Mouse (Mus musculus): ENCODE results near the gene Tssk1. TPM values are rescaled to one million over a fixed set of nuclear protein-coding genes. Genes with fewer than 3 reads are reported as not detected.

Gene Tssk1
- not detected in 4 replicates for total RNA-seq (2023)

GRCm38 (mm10) chr16:17893923-17894322 is at the start of gene Tssk1:
Gene Tssk1 (plus strand): TSS chr16:17894223.

GRCm38 (mm10) chr16:17891567-17891959 is 2.5 kb upstream of the Tssk1 start, which contains the start of gene Gm20518:
Gene Gm20518 (minus strand): TSS chr16:17891671.

GRCm38 (mm10) chr16:17898462-17898861 is 4.4 kb downstream of the Tssk1 start, which contains the start of the genes Dgcr2 and Tssk2:
Gene Dgcr2 (minus strand): TSS chr16:17898562.
Gene Tssk2 (plus strand): TSS chr16:17898637.

GRCm38 (mm10) chr16:17911052-17911595 is 17.1 kb downstream of the Tssk1 start, which contains the start of gene Ess2:
Gene Ess2 (minus strand): TSS chr16:17911348.

GRCm38 (mm10) chr16:17914307-17915249 is 20.6 kb downstream of the Tssk1 start, which contains the start of gene Gsc2:
Gene Gsc2 (minus strand): TSS chr16:17915059.

GRCm38 (mm10) chr16:17928087-17928580 is 34.1 kb downstream of the Tssk1 start, which contains the start of gene Slc25a1:
Gene Slc25a1 (minus strand): TSS chr16:17928219.

Other genes starting within 250 kb of the Tssk1 start
- gene Ccdc74a, start 247.8 kb upstream of the Tssk1 start, total RNA-seq (2023), result not detected in 4 replicates
- 129 to 145 TPM (median 134 TPM) in 4 replicates for gene Med15, start 161.3 kb upstream of the Tssk1 start, total RNA-seq (2023)
- 10.8 to 21.1 TPM (median 15.3 TPM) in 4 replicates for gene Klhl22, start 134.6 kb upstream of the Tssk1 start, total RNA-seq (2023)
- gene Scarf2, start 96.9 kb upstream of the Tssk1 start, total RNA-seq (2023), result 0.20 TPM in 1 of 4 replicates, not detected in the others
- gene B830017H08Rik, start 61.1 kb upstream of the Tssk1 start, total RNA-seq (2023), result not detected in 4 replicates
- 9.8 to 15.2 TPM (median 12.4 TPM) in 4 replicates for gene Car15, start 55.9 kb upstream of the Tssk1 start, total RNA-seq (2023)
- 2.4 to 4.3 TPM (median 3.3 TPM) in 4 replicates for gene Gm20518, start 2.6 kb upstream of the Tssk1 start, total RNA-seq (2023)
- 56.8 to 69.7 TPM (median 66.1 TPM) in 4 replicates for gene Dgcr2, start 4.3 kb downstream of the Tssk1 start, total RNA-seq (2023)
- not detected in 4 replicates for gene Tssk2, start 4.4 kb downstream of the Tssk1 start, total RNA-seq (2023)
- gene Ess2, start 17.1 kb downstream of the Tssk1 start, total RNA-seq (2023), result 58.2 to 66.8 TPM (median 59.7 TPM) in 4 replicates
- gene Gsc2, start 20.8 kb downstream of the Tssk1 start, total RNA-seq (2023), result not detected in 4 replicates
- gene Slc25a1, start 34.0 kb downstream of the Tssk1 start, total RNA-seq (2023), result 26.2 to 31.2 TPM (median 28.5 TPM) in 4 replicates
- gene Vpreb2, start 86.2 kb downstream of the Tssk1 start, total RNA-seq (2023), result not detected in 4 replicates
- gene Dgcr6, start 158.6 kb downstream of the Tssk1 start, total RNA-seq (2023), result 19.8 to 24.5 TPM (median 22.1 TPM) in 4 replicates
- 8.8 to 15.6 TPM (median 12.1 TPM) in 4 replicates for gene Prodh, start 196.0 kb downstream of the Tssk1 start, total RNA-seq (2023)
- gene Rtn4r, start 233.4 kb downstream of the Tssk1 start, total RNA-seq (2023), result not detected in 4 replicates